Mouse (Mus musculus) hindbrain, embryonic 10.5 days (tissue): ENCODE measurements at regions not wholly inside any gene's neighbourhood (a gene's known extent, or its start where the extent isn't known, plus 50 kb on each side); places are given as distances from the start of the nearest gene placed in this dataset.
"Not testable (repeated sequence)": the region's sequence is repeated elsewhere in the genome, so short reads cannot be mapped to it uniquely, and the experiment has no call there.

ENCODE experiments used
- DNase-seq: peaks from one replicate; pipeline ENCODE4 v3.0.0-alpha.2; 2017; ENCODE audit warnings: low spot score
- H3K27ac ChIP-seq: fragments of 300-500 bp; sonication (generic); 2 replicates; pipeline ENCODE4 v1.5.1; 2016; ENCODE audit warnings: mild to moderate bottlenecking, moderate library complexity
- H3K27me3 ChIP-seq: fragments of 300-500 bp; sonication (generic); 2 replicates; pipeline ENCODE4 v1.6.1; 2016; ENCODE audit warnings: mild to moderate bottlenecking; ENCODE audit not compliant: poor library complexity, insufficient read depth, severe bottlenecking
- H3K36me3 ChIP-seq: fragments of 300-500 bp; sonication (generic); 2 replicates; pipeline ENCODE4 v1.6.1; 2016; ENCODE audit warnings: mild to moderate bottlenecking, moderate library complexity
- H3K4me1 ChIP-seq: fragments of 300-500 bp; sonication (generic); replicated peaks from 2 replicates; pipeline ENCODE4 v1.6.1; 2016; ENCODE audit warnings: mild to moderate bottlenecking
- H3K4me3 ChIP-seq: fragments of 300-500 bp; sonication (generic); 2 replicates; pipeline ENCODE4 v1.5.1; 2016; ENCODE audit warnings: mild to moderate bottlenecking, moderate library complexity
- H3K9me3 ChIP-seq: fragments of 300-500 bp; sonication (generic); 2 replicates; pipeline ENCODE4 v1.6.1; 2016; ENCODE audit warnings: mild to moderate bottlenecking, moderate library complexity
- WGBS: fragments of 180-500 bp; shearing (Covaris S2); methylation state at CpG from one replicate; pipeline ENCODE4 v1.1.7; 2016; 5-methylcytosine and 5-hydroxymethylcytosine counted together

DNA sequence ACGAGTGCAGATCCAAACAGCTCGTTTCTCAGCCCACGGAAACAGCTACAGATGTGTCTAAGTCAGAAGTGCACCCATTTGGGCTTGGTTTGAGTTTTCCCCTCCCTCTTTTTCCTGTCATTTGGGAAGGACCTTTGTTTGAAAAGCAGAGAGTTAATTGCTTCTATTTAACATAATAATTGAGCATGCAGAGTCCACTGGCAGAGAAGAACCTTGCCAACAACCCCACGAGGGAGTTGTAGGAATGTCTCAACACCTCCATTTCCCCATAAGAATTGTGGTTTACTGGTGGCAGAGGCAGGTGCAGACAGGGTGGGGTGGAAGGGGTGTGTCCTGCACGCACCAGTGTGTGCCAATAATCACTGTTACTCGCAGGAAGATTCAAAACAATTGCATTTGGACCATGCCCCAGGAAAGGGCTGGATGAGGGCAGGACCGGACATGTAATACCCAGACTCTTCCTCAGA is 126.3 kb downstream of the Tas2r134 start:
- WGBS: 52% methylated on average over 7 of the region's 7 CpGs
- H3K36me3 ChIP-seq: no peaks in the 10 kb centered on the region
- no peak for DNase-seq
- H3K4me3 ChIP-seq: no peak overlapping the region
- H3K9me3 ChIP-seq: no peaks in the 10 kb centered on the region
- H3K27ac ChIP-seq: peak overlapping the region; percentile 78
- H3K27me3 ChIP-seq: no peaks in the 10 kb centered on the region
- peaks cover 31% of the 10 kb centered on the region for H3K4me1 ChIP-seq

- Histone ChIP-seq H3K4me3 (no peak overlapping the region), H3K9me3 (no peaks in the 10 kb centered on the region), H3K27me3 (no peaks in the 10 kb centered on the region), H3K36me3 (no peaks in the 10 kb centered on the region), H3K27ac (no peak overlapping the region), H3K4me1 (peaks cover 22% of the 10 kb centered on the region)
- WGBS: 86% methylated on average over 1 of the region's 1 CpGs
- DNase-seq: no peak
These were observed 130.1 kb downstream of the Tas2r134 start for GRCm38 (mm10) chr2:51757361-51757760.

- Histone ChIP-seq H3K4me3 (no peak overlapping the region), H3K27me3 (no peaks in the 10 kb centered on the region), H3K4me1 (peaks cover 15% of the 10 kb centered on the region), H3K36me3 (no peaks in the 10 kb centered on the region), H3K9me3 (no peaks in the 10 kb centered on the region), H3K27ac (no peak overlapping the region)
- no peak for DNase-seq
- WGBS: 90% methylated on average over 8 of the region's 8 CpGs
These were observed 130.8 kb downstream of the Tas2r134 start for GRCm38 (mm10) chr2:51758093-51758492.

DNA sequence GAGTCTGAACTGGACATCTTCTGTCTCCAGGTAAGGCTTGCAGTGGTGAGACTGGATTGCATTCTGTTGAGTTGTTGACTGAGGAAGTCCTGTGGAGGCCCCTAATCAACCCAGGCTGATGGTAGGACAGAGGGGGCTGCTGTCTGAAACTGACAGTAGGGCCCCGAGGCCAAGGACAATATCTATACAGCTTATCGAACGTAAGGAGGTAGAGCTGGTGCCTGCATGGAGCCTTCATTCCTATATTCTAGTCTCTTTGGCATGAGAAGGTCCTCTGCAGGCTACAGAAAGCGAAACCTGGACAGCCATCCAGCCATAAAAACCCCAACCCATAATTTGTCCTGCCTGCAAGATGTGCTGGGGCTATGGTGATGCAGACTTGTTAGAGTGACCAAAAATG is 135.6 kb downstream of the Tas2r134 start:
- no peaks in the 10 kb centered on the region for H3K9me3 ChIP-seq
- no peaks in the 10 kb centered on the region for H3K27me3 ChIP-seq
- WGBS: 95% methylated on average over 4 of the region's 4 CpGs
- H3K4me1 ChIP-seq: peaks cover 6% of the 10 kb centered on the region
- H3K27ac ChIP-seq: no peak overlapping the region
- no peak overlapping the region for H3K4me3 ChIP-seq
- no peaks in the 10 kb centered on the region for H3K36me3 ChIP-seq
- DNase-seq: no peak

GRCm38 (mm10) chr2:51767507-51768135 is 140.3 kb downstream of the Tas2r134 start:
- Histone ChIP-seq H3K27ac (no peak overlapping the region), H3K4me1 (peaks cover 20% of the 10 kb centered on the region), H3K4me3 (no peak overlapping the region), H3K9me3 (no peaks in the 10 kb centered on the region), H3K27me3 (no peaks in the 10 kb centered on the region), H3K36me3 (no peaks in the 10 kb centered on the region)
- DNase-seq: peak; percentile 21
- WGBS: 60% methylated on average over 4 of the region's 4 CpGs

DNA sequence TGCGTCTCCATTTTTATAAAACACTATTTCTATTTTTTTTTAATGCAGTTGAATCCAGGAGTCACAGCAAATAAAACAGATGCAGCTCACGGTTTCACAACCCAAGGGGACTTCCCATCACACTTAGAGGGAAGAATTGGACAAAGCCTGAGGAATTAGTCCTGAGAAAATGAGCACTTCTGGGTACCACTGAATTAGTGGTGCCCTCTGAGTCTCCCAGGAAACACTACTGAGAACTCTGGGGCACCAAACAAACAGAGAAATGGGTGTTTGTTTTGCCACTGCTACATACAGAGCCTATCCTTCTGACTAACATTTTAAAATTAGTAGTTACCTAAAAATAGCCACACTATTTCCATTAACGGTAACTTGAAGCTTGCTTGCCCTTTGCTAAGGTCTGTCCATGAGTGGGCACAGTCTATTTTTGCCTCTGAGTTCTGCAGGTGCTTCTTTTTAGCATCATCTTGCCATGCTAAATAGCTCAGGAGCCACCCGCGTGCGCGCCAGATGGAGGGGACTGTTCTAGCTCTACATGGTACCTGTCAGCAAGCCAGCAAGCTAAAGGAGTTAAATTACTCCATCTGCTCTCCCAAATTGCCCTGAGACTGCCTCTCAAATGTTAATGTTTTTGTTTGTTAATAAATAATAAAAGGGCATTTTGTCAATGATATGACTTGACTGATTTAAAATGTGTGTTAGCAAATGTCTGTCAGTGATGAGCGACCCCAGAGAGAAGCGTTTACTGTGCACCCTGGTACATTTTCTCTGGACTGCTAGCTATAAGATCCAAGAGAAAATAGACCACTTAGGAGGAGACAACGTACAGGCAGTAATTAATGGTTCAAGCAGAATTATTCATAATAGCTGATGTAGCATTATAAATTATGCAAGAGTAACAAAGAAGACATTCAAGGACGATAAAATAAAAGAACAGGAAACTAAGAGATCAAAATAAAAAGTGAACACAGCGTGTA is 141.3 kb downstream of the Tas2r134 start:
- peaks cover 20% of the 10 kb centered on the region for H3K4me1 ChIP-seq
- H3K9me3 ChIP-seq: no peaks in the 10 kb centered on the region
- no peaks in the 10 kb centered on the region for H3K27me3 ChIP-seq
- 76% methylated on average over 12 of the region's 12 CpGs for WGBS
- no peak overlapping the region for H3K4me3 ChIP-seq
- no peak for DNase-seq
- no peaks in the 10 kb centered on the region for H3K36me3 ChIP-seq
- H3K27ac ChIP-seq: no peak overlapping the region

DNA sequence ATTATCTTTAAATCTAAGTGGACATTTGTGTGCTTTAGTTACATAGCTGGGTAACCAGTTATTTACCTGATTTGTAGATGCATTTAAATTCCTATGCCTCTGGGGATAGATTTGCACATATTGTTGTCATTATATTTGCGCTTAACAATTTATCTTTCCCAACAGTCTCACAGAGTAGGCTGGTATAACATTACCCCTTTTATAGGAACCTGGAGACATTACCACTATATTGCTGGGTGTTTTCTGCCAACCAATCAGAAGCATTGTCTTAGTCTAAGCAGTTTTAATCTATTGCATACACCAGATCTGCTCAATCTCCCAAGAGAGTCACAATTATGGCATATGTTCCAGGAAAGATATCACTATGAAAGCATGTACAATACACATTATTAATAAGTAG is 149.8 kb downstream of the Rbm43 start:
- 86% methylated on average over 1 of the region's 1 CpGs for WGBS
- no peaks in the 10 kb centered on the region for H3K9me3 ChIP-seq
- H3K27ac ChIP-seq: no peak overlapping the region
- no peak overlapping the region for H3K4me3 ChIP-seq
- peaks cover 6% of the 10 kb centered on the region; the same call in 1 of the 2 replicates for H3K4me1 ChIP-seq
- H3K36me3 ChIP-seq: no peaks in the 10 kb centered on the region
- no peaks in the 10 kb centered on the region for H3K27me3 ChIP-seq
- DNase-seq: no peak

DNA sequence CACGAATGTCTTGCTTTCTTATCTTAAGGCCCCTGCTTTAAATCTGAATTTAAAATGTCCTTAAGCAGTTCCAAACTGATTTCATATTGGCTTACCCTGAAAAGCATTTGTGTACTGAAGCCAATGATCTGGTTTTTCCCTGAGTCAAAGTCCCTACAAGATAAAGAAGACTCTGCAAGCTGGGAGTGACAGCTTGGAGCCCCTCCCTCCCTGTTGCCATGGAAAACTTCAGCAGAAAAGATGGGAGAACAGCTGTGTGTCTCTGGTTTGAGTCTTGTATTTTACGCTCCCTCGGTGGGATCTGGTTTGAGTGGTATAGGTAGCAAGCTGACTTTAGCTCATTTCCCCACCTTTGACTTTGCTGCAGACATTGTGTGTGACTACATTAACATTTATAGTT is 146.1 kb downstream of the Rbm43 start:
- DNase-seq: no peak
- WGBS: 78% methylated on average over 3 of the region's 3 CpGs
- peaks cover 6% of the 10 kb centered on the region; the same call in 1 of the 2 replicates for H3K4me1 ChIP-seq
- no peak overlapping the region for H3K4me3 ChIP-seq
- H3K27me3 ChIP-seq: no peaks in the 10 kb centered on the region
- H3K36me3 ChIP-seq: no peaks in the 10 kb centered on the region
- no peaks in the 10 kb centered on the region for H3K9me3 ChIP-seq
- no peak overlapping the region for H3K27ac ChIP-seq

- not testable (repeated sequence) for H3K4me1 ChIP-seq, H3K36me3 ChIP-seq, H3K27me3 ChIP-seq, H3K27ac ChIP-seq, H3K9me3 ChIP-seq, H3K4me3 ChIP-seq, DNase-seq
- WGBS: 88% methylated on average over 2 of the region's 2 CpGs
These were observed 141.7 kb downstream of the Rbm43 start for GRCm38 (mm10) chr2:51793291-51793690.

GRCm38 (mm10) chr2:51799856-51800255 is 135.1 kb downstream of the Rbm43 start:
- Histone ChIP-seq H3K27me3 (no peaks in the 10 kb centered on the region), H3K9me3 (0 out of 2 replicates have a peak, but pooled peaks cover 2% of the 10 kb centered on the region), H3K4me3 (no peak overlapping the region), H3K27ac (no peak overlapping the region), H3K36me3 (no peaks in the 10 kb centered on the region), H3K4me1 (no peaks in the 10 kb centered on the region)
- DNase-seq: no peak
- 83% methylated on average over 1 of the region's 1 CpGs for WGBS

- 86% methylated on average over 2 of the region's 2 CpGs for WGBS
These were observed 112.0 kb downstream of the Rbm43 start for GRCm38 (mm10) chr2:51822976-51823375.

GRCm38 (mm10) chr2:51830286-51830944 is 104.5 kb downstream of the Rbm43 start:
- Histone ChIP-seq H3K4me3 (no peak overlapping the region), H3K4me1 (peaks cover 23% of the 10 kb centered on the region; the same call in 1 of the 2 replicates), H3K27me3 (no peaks in the 10 kb centered on the region), H3K9me3 (no peaks in the 10 kb centered on the region), H3K27ac (peak overlapping the region; percentile 73), H3K36me3 (no peaks in the 10 kb centered on the region)
- peak; percentile 39 for DNase-seq
- 48% methylated on average over 7 of the region's 7 CpGs for WGBS

More at GRCm38 (mm10) chr2:51822976-51823375, 112.0 kb downstream of the Rbm43 start:
- Histone ChIP-seq H3K27me3 (no peaks in the 10 kb centered on the region), H3K27ac (no peak overlapping the region), H3K36me3 (no peaks in the 10 kb centered on the region), H3K4me3 (no peak overlapping the region), H3K9me3 (no peaks in the 10 kb centered on the region), H3K4me1 (0 out of 2 replicates have a peak, but pooled peaks cover 3% of the 10 kb centered on the region)
- no peak for DNase-seq
